Mouse (Mus musculus): ENCODE measurements around the gene Gclc. TPM values are rescaled to one million over a fixed set of nuclear protein-coding genes. Genes with fewer than 3 reads are reported as not detected.

Gene Gclc
- polyA plus RNA-seq, 1 experiment from 2014 or later: 22.9 TPM

DNA sequence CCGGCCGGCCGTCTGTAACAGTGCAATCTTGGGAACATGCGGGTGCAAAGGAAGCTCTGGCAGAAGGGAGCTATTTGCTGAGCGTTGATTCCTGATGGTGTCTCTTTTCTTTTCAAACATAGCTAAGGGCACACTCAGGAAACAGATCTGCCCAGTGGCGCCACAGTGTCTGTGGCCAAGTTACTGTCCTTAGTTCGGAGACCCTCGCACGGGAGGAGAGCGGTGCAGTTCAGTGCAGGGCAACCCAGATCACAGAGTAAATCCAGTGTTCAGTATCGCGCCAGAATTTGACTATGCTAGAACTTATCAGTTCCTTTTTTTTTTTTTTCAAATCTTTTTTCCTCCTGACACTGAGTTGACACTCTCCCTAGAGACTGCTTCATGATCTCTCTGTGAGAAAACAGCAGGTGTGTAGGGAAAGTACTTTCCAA, 3.2 kb upstream of the Gclc start:
- Histone ChIP-seq H3K4me1 (ENCODE audit: insufficient read depth) (peaks cover 18% of the 10 kb centered on the region), H3K9me3 (ENCODE audit: low read length) (no peaks in the 10 kb centered on the region), H3K27me3 (ENCODE audit: insufficient read depth, low read length) (no peaks in the 10 kb centered on the region), H3K4me3 (ENCODE audit: low read depth, low read length) (peak overlapping the region; percentile 66), H3K4me2 (ENCODE audit: low read depth, low read length) (peak overlapping the region; percentile 94), H3K27ac (ENCODE audit: low read depth) (peak overlapping the region; percentile 97), H3K9ac (replicated peaks) (peak overlapping the region; percentile 86), H3K36me3 (replicated peaks; ENCODE audit: insufficient read depth, low read length) (no peaks in the 10 kb centered on the region)
- TF ChIP-seq CTCF (IDR thresholded peaks at IDR 0.05; ENCODE audit: low read depth): no peak
- TF ChIP-seq EP300 (IDR thresholded peaks at IDR 0.05; ENCODE audit: low read depth): no peak
- DNase-seq (no peak), ATAC-seq (peak; percentile 23)
- WGBS (ENCODE audit: insufficient replicate concordance): 0% methylated on average over 12 of the region's 12 CpGs

GRCm38 (mm10) chr9:77754728-77755402, 530 bp downstream of the Gclc start:
- ATAC-seq (peak; percentile 67), DNase-seq (peak; percentile 74)
- H3K4me1 ChIP-seq (ENCODE audit: insufficient read depth): peaks cover 25% of the 10 kb centered on the region
- H3K27ac ChIP-seq (ENCODE audit: low read depth): peak overlapping the region; percentile 93
- no peak for TF ChIP-seq EP300 (IDR thresholded peaks at IDR 0.05; ENCODE audit: low read depth)
- TF ChIP-seq CTCF (IDR thresholded peaks at IDR 0.05; ENCODE audit: low read depth): peak; percentile 22; the same call in 1 of the 2 replicates
- peak overlapping the region; percentile 79 for H3K4me2 ChIP-seq (ENCODE audit: low read depth, low read length)
- peak overlapping the region; percentile 93 for H3K9ac ChIP-seq (replicated peaks)
- peak overlapping the region; percentile 87 for H3K4me3 ChIP-seq (ENCODE audit: low read depth, low read length)
- no peaks in the 10 kb centered on the region for H3K27me3 ChIP-seq (ENCODE audit: insufficient read depth, low read length)
- WGBS (ENCODE audit: insufficient replicate concordance): 1% methylated on average over 47 of the region's 57 CpGs
- no peaks in the 10 kb centered on the region for H3K9me3 ChIP-seq (ENCODE audit: low read length)
- H3K36me3 ChIP-seq (replicated peaks; ENCODE audit: insufficient read depth, low read length): peaks cover 18% of the 10 kb centered on the region; the same call in 1 of the 2 replicates

DNA sequence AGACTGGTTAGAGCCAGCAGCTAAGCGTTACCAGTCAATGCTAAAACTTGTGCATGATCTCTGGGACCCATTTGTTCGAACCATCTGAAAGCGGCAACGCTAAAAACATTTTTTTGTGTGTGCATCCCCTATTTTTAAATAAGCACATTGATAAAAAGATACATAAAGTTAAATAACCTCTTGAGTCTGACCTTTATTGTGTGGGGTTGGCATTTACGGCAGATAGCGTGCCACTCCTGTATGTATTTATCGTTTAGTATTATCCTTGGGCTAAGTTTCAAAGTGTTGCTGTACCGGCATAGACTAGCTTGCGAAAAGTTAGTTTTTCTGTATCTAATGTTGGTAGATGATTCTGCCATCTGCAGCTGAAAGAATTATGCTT, 1.1 kb downstream of the Gclc start:
- H3K4me1 ChIP-seq (ENCODE audit: insufficient read depth): peaks cover 22% of the 10 kb centered on the region
- H3K36me3 ChIP-seq (replicated peaks; ENCODE audit: insufficient read depth, low read length): peaks cover 19% of the 10 kb centered on the region; the same call in 1 of the 2 replicates
- peak overlapping the region; percentile 87 for H3K4me3 ChIP-seq (ENCODE audit: low read depth, low read length)
- H3K27me3 ChIP-seq (ENCODE audit: insufficient read depth, low read length): no peaks in the 10 kb centered on the region
- peak overlapping the region; percentile 79 for H3K4me2 ChIP-seq (ENCODE audit: low read depth, low read length)
- TF ChIP-seq EP300 (IDR thresholded peaks at IDR 0.05; ENCODE audit: low read depth): no peak
- no peak for TF ChIP-seq CTCF (IDR thresholded peaks at IDR 0.05; ENCODE audit: low read depth)
- H3K9ac ChIP-seq (replicated peaks): peak overlapping the region; percentile 93
- no peaks in the 10 kb centered on the region for H3K9me3 ChIP-seq (ENCODE audit: low read length)
- 7% methylated on average over 9 of the region's 9 CpGs for WGBS (ENCODE audit: insufficient replicate concordance)
- DNase-seq: no peak
- H3K27ac ChIP-seq (ENCODE audit: low read depth): peak overlapping the region; percentile 93
- ATAC-seq: no peak

- Histone ChIP-seq H3K9ac (replicated peaks) (peak overlapping the region; percentile 93), H3K4me2 (ENCODE audit: low read depth, low read length) (peak overlapping the region; percentile 79), H3K9me3 (ENCODE audit: low read length) (no peaks in the 10 kb centered on the region), H3K27me3 (ENCODE audit: insufficient read depth, low read length) (no peaks in the 10 kb centered on the region), H3K4me1 (ENCODE audit: insufficient read depth) (peaks cover 22% of the 10 kb centered on the region), H3K36me3 (replicated peaks; ENCODE audit: insufficient read depth, low read length) (peaks cover 19% of the 10 kb centered on the region; the same call in 1 of the 2 replicates), H3K27ac (ENCODE audit: low read depth) (peak overlapping the region; percentile 93; the same call in 1 of the 2 replicates), H3K4me3 (ENCODE audit: low read depth, low read length) (peak overlapping the region; percentile 87)
- 18% methylated on average over 9 of the region's 9 CpGs for WGBS (ENCODE audit: insufficient replicate concordance)
- TF ChIP-seq EP300 (IDR thresholded peaks at IDR 0.05; ENCODE audit: low read depth): peak; percentile 24; the same call in 1 of the 2 replicates
- peak; percentile 79 for TF ChIP-seq CTCF (IDR thresholded peaks at IDR 0.05; ENCODE audit: low read depth)
- peak; percentile 36 for DNase-seq
- peak; percentile 4; the same call in 1 of the 2 replicates for ATAC-seq
These were observed 1.7 kb downstream of the Gclc start for GRCm38 (mm10) chr9:77756076-77756475.

DNA sequence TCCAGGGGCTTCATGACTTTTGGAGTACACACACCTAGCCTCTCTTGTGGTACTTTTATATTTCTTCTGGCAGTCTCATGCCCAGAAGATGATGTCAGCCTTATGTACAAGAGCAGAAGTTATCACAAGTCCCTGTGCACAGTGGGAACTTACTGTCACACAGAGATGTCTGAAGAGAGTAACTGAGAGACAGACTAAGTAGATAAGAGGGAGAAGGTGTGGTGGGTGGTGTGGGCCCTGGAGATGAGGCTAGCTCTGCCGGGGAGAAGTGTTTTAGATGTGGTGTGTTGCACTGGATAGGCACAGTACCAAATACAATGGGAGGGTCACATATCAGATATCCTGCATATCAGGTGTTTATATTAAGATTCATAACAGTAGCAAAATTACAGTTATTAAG, 3.0 kb downstream of the Gclc start:
- DNase-seq: peak; percentile 32
- H3K27ac ChIP-seq (ENCODE audit: low read depth): peak overlapping the region; percentile 53; the same call in 1 of the 2 replicates

DNA sequence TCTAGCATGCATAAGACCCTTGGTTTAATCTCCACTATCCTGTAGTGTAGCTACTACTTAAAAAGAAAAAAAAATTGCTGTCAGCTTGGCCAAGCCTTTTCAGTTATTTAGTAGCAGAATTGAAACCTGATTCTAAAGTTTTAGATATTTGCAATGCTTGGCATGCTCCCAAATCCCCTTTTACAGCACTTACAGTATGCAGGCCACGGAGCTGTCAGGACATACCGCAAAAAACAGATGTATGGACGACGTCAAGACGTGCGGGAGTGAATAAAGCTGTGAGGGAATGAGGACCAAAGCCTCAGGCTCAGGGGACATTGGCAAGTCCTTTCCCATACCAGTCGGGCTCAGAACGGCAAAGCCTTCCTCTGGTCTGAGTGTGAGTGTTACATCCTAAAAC, 4.1 kb downstream of the Gclc start:
- Histone ChIP-seq H3K27ac (ENCODE audit: low read depth) (no peak overlapping the region), H3K27me3 (ENCODE audit: insufficient read depth, low read length) (no peaks in the 10 kb centered on the region), H3K9ac (replicated peaks) (no peak overlapping the region), H3K4me1 (ENCODE audit: insufficient read depth) (peaks cover 13% of the 10 kb centered on the region), H3K4me2 (ENCODE audit: low read depth, low read length) (no peak overlapping the region), H3K9me3 (ENCODE audit: low read length) (no peaks in the 10 kb centered on the region), H3K36me3 (replicated peaks; ENCODE audit: insufficient read depth, low read length) (peaks cover 30% of the 10 kb centered on the region), H3K4me3 (ENCODE audit: low read depth, low read length) (no peak overlapping the region)
- 83% methylated on average over 8 of the region's 8 CpGs for WGBS (ENCODE audit: insufficient replicate concordance)
- no peak for TF ChIP-seq CTCF (IDR thresholded peaks at IDR 0.05; ENCODE audit: low read depth)
- TF ChIP-seq EP300 (IDR thresholded peaks at IDR 0.05; ENCODE audit: low read depth): no peak
- DNase-seq: no peak
- no peak for ATAC-seq

More for the DNA sequence above, 3.0 kb downstream of the Gclc start:
- Histone ChIP-seq H3K4me1 (ENCODE audit: insufficient read depth) (peaks cover 16% of the 10 kb centered on the region), H3K4me3 (ENCODE audit: low read depth, low read length) (peak overlapping the region; percentile 87; the same call in 1 of the 2 replicates), H3K36me3 (replicated peaks; ENCODE audit: insufficient read depth, low read length) (peaks cover 19% of the 10 kb centered on the region; the same call in 1 of the 2 replicates), H3K4me2 (ENCODE audit: low read depth, low read length) (peak overlapping the region; percentile 79), H3K9me3 (ENCODE audit: low read length) (no peaks in the 10 kb centered on the region), H3K9ac (replicated peaks) (peak overlapping the region; percentile 16; the same call in 1 of the 2 replicates), H3K27me3 (ENCODE audit: insufficient read depth, low read length) (no peaks in the 10 kb centered on the region)
- 56% methylated on average over 1 of the region's 1 CpGs for whole genome bisulfite sequencing (ENCODE audit: insufficient replicate concordance)
- peak; percentile 33 for ATAC-seq
- TF ChIP-seq EP300 (IDR thresholded peaks at IDR 0.05; ENCODE audit: low read depth): peak; percentile 87
- TF ChIP-seq CTCF (IDR thresholded peaks at IDR 0.05; ENCODE audit: low read depth): no peak
